Mouse (Mus musculus): ENCODE data around the gene Zfp553. TPM values are rescaled to one million over a fixed set of nuclear protein-coding genes. Genes with fewer than 3 reads are reported as not detected.

The Zfp553 gene
- polyA plus RNA-seq, 1 experiment: not detected

- WGBS: 27% methylated on average over 33 of the region's 33 CpGs
- H3K27ac ChIP-seq (ENCODE audit: insufficient read depth, low read depth, low read length): no peak overlapping the region
- H3K4me3 ChIP-seq (ENCODE audit: insufficient read depth, low read depth, low read length): peak overlapping the region; percentile 31
- H3K4me1 ChIP-seq (ENCODE audit: control insufficient read depth, insufficient read depth, low read length): peaks cover 8% of the 10 kb centered on the region
- TF ChIP-seq CTCF (IDR thresholded peaks at IDR 0.05; ENCODE audit: insufficient read depth, low read depth, low read length) (peak; percentile 38; the same call in 1 of the 2 replicates), POLR2A (IDR thresholded peaks at IDR 0.05; ENCODE audit: insufficient read depth, low read depth, low read length) (no peak)
Measured at GRCm38 (mm10) chr7:127214981-127215871, 17.6 kb upstream of the Zfp553 start.

- H3K4me3 ChIP-seq (ENCODE audit: insufficient read depth, low read depth, low read length): no peak overlapping the region
- WGBS: 86% methylated on average over 5 of the region's 5 CpGs
- TF ChIP-seq POLR2A (IDR thresholded peaks at IDR 0.05; ENCODE audit: insufficient read depth, low read depth, low read length) (no peak), CTCF (IDR thresholded peaks at IDR 0.05; ENCODE audit: insufficient read depth, low read depth, low read length) (no peak)
- H3K4me1 ChIP-seq (ENCODE audit: control insufficient read depth, insufficient read depth, low read length): peaks cover 8% of the 10 kb centered on the region
- no peak overlapping the region for H3K27ac ChIP-seq (ENCODE audit: insufficient read depth, low read depth, low read length)
Measured at GRCm38 (mm10) chr7:127216307-127216706, 16.6 kb upstream of the Zfp553 start.

GRCm38 (mm10) chr7:127217475-127217874 is 15.4 kb upstream of the Zfp553 start:
- TF ChIP-seq CTCF (IDR thresholded peaks at IDR 0.05; ENCODE audit: insufficient read depth, low read depth, low read length) (no peak), POLR2A (IDR thresholded peaks at IDR 0.05; ENCODE audit: insufficient read depth, low read depth, low read length) (no peak)
- WGBS: 98% methylated on average over 6 of the region's 6 CpGs
- Histone ChIP-seq H3K4me3 (ENCODE audit: insufficient read depth, low read depth, low read length) (no peak overlapping the region), H3K4me1 (ENCODE audit: control insufficient read depth, insufficient read depth, low read length) (peaks cover 8% of the 10 kb centered on the region), H3K27ac (ENCODE audit: insufficient read depth, low read depth, low read length) (no peak overlapping the region)

GRCm38 (mm10) chr7:127217901-127218642 is 14.8 kb upstream of the Zfp553 start:
- H3K4me3 ChIP-seq (ENCODE audit: insufficient read depth, low read depth, low read length): peak overlapping the region; percentile 2; the same call in 1 of the 2 replicates
- H3K27ac ChIP-seq (ENCODE audit: insufficient read depth, low read depth, low read length): no peak overlapping the region
- WGBS: 86% methylated on average over 10 of the region's 10 CpGs
- H3K4me1 ChIP-seq (ENCODE audit: control insufficient read depth, insufficient read depth, low read length): peaks cover 8% of the 10 kb centered on the region
- TF ChIP-seq POLR2A (IDR thresholded peaks at IDR 0.05; ENCODE audit: insufficient read depth, low read depth, low read length): no peak
- TF ChIP-seq CTCF (IDR thresholded peaks at IDR 0.05; ENCODE audit: insufficient read depth, low read depth, low read length): no peak

- TF ChIP-seq CTCF (IDR thresholded peaks at IDR 0.05; ENCODE audit: insufficient read depth, low read depth, low read length): no peak
- no peak for TF ChIP-seq POLR2A (IDR thresholded peaks at IDR 0.05; ENCODE audit: insufficient read depth, low read depth, low read length)
- peaks cover 8% of the 10 kb centered on the region for H3K4me1 ChIP-seq (ENCODE audit: control insufficient read depth, insufficient read depth, low read length)
- WGBS: 96% methylated on average over 4 of the region's 4 CpGs
- no peak overlapping the region for H3K4me3 ChIP-seq (ENCODE audit: insufficient read depth, low read depth, low read length)
- no peak overlapping the region for H3K27ac ChIP-seq (ENCODE audit: insufficient read depth, low read depth, low read length)
Measured at GRCm38 (mm10) chr7:127218670-127219069, 14.2 kb upstream of the Zfp553 start.

GRCm38 (mm10) chr7:127220440-127220839 is 12.4 kb upstream of the Zfp553 start:
- 84% methylated on average over 6 of the region's 6 CpGs for WGBS
- Histone ChIP-seq H3K4me1 (ENCODE audit: control insufficient read depth, insufficient read depth, low read length) (no peaks in the 10 kb centered on the region), H3K27ac (ENCODE audit: insufficient read depth, low read depth, low read length) (no peak overlapping the region), H3K4me3 (ENCODE audit: insufficient read depth, low read depth, low read length) (no peak overlapping the region)
- TF ChIP-seq POLR2A (IDR thresholded peaks at IDR 0.05; ENCODE audit: insufficient read depth, low read depth, low read length) (no peak), CTCF (IDR thresholded peaks at IDR 0.05; ENCODE audit: insufficient read depth, low read depth, low read length) (no peak)

- TF ChIP-seq CTCF (IDR thresholded peaks at IDR 0.05; ENCODE audit: insufficient read depth, low read depth, low read length) (no peak), POLR2A (IDR thresholded peaks at IDR 0.05; ENCODE audit: insufficient read depth, low read depth, low read length) (no peak)
- no peaks in the 10 kb centered on the region for H3K4me1 ChIP-seq (ENCODE audit: control insufficient read depth, insufficient read depth, low read length)
- WGBS: over 99% methylated on average over 3 of the region's 3 CpGs
- H3K4me3 ChIP-seq (ENCODE audit: insufficient read depth, low read depth, low read length): no peak overlapping the region
- no peak overlapping the region for H3K27ac ChIP-seq (ENCODE audit: insufficient read depth, low read depth, low read length)
Measured at GRCm38 (mm10) chr7:127223106-127223505, 9.8 kb upstream of the Zfp553 start.

- TF ChIP-seq POLR2A (IDR thresholded peaks at IDR 0.05; ENCODE audit: insufficient read depth, low read depth, low read length) (no peak), CTCF (IDR thresholded peaks at IDR 0.05; ENCODE audit: insufficient read depth, low read depth, low read length) (no peak)
- Histone ChIP-seq H3K4me3 (ENCODE audit: insufficient read depth, low read depth, low read length) (no peak overlapping the region), H3K4me1 (ENCODE audit: control insufficient read depth, insufficient read depth, low read length) (no peaks in the 10 kb centered on the region), H3K27ac (ENCODE audit: insufficient read depth, low read depth, low read length) (no peak overlapping the region)
- WGBS: 88% methylated on average over 6 of the region's 6 CpGs
Measured at GRCm38 (mm10) chr7:127223515-127224478, 9.1 kb upstream of the Zfp553 start.

Data from olfactory bulb, adult 2 months (tissue).